Mouse (Mus musculus): ENCODE data around the gene Tmem9b. TPM values are rescaled to one million over a fixed set of nuclear protein-coding genes. Genes with fewer than 3 reads are reported as not detected.

Tmem9b gene
- 10 to 100 TPM; 67.3 to 71.1 TPM for total RNA-seq (2021)

DNA sequence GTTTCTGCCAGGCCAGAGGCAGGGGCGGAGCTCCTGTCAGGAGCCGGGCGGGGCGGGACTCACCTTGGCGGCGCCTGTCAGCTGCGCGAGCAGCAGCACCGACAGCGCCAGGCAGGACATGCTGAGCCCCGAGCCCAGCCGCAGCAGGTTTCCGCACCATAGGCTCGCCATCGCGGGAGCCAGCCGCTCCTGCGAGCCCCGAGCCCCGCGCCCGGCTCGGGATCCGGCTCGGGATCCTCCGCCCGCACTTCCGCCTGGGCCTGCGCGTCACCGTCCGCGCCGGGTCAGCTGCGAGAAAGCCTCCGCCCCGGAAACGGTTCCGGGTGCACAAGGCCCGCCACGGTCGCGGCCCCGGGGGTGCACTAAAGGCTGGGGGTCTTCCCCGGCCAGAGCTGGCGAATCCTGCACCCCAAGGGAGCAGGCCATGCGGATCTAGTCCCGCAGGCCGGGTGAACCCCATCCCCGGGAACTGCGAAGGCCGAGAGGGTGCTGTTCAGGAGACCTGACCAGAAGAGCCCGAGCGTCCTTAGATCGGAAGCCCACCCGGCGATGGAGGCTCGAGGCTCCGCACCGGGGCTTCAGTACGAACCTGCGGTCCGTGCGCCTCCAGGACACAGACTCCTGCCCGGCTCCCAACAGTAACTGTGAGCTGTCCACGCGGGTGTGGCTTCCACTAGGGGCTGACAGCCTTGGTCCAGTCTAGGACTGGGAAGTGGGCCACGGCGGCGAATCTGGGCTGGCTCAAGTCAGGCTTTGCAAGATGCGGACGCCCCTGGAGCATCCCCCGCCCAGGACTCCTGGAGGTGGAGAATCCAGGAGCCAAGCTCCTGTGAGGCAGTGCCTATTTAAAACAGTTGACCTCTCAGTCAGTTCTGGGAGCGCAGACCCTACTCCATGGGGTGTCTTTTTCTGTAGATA lies at the start of gene Tmem9b:
Gene Tmem9b, minus strand, starts transcription at position 868 of the 918 bp plus-strand sequence.
- DNase-seq (ENCODE audit: extremely low spot score in 1 of 2, low spot score in 2 of 2): peak; percentile 65 to 91
- intact Hi-C loops (cut with DNase I): no loop called here

DNA sequence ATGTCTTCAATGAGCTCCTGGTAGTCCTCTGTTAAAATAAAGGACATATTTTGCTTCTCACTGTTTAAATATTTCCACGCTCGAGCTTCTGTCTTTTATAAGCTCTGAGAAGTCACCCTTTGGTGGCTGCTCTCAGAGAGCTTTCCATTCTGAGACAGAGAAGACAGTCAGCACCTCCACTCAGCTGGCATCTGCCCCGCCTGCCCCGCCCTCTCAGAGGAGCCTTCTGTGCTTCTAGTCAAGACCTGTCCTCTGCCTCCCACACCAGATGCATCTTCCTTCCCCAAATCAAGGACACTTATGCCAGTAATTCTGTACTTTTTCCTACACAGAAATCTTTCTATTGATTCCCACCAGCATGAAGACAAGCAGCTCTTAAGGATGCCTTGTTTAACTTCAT lies 48.0 kb upstream of the Tmem9b start:
- no peak for DNase-seq (ENCODE audit: extremely low spot score in 1 of 2, low spot score in 2 of 2)
- intact Hi-C loops (cut with DNase I): no loop called here

DNA sequence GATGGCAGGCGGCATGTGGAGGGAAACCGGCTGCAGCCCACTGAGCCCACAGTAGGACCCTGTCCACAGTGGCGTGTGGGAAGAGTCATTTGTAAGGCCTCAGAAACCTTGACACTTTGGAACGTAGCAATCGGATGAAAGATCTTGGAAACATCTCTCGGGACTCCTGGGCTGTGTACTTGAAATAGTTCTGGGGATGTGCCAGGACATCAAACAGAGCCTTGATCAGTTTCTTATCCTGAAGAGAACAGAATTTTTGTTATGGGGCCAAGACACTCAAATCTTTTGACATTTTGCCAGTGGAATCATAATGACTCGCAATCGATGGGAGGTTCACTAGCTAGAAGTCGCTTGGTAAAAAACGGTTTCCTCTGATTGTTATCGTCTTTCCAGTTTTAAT lies 46.5 kb upstream of the Tmem9b start:
- intact Hi-C loops (cut with DNase I): no loop called here

DNA sequence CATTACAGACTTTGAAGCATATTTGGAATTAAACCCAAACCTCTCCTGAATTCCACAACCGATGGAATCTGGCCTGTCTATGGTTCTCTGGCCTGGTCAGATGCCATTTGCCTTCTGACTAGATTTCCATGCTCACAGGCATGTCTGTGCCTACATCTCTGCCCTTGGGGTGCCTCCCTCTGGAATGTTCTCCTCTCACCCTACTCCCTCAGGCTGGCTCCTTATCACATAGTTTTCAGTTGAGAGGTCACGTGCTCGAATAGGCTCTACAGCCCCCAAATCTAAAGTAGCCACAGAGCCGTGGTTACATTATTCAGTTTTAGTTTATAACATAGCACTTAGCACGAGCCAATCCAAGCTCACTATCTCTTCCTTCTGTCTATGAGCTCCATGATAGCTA lies 42.9 kb upstream of the Tmem9b start:
- intact Hi-C loops (cut with DNase I): no loop called here
- no peak for DNase-seq (ENCODE audit: extremely low spot score in 1 of 2, low spot score in 2 of 2)

More for the DNA sequence above, 46.5 kb upstream of the Tmem9b start:
- DNase-seq (ENCODE audit: extremely low spot score in 1 of 2, low spot score in 2 of 2): no peak

DNA sequence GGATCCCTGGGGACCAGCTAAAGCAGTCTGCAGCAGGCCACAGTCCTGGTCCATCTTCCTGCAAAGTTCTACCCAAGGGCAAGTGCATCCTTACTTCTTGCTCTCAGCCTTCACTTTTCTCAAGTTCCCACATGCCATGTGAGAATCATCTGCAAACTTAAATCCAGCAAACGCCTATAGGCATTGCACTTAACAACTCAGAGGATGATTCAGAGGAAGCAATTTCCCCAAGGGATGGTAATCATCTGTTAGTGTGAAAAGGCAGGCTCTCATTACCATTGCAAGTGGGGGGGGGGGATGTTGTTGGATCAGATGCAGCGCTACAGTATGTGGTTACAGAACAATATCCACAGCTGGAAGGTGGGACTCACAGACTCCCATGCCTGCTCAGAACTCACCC lies 41.9 kb upstream of the Tmem9b start:
- intact Hi-C loops (cut with DNase I): loop anchor here (5.0 kb wide), 1 partner anchor 73 kb away; the partner anchor contains the start of gene Scube2
- no peak for DNase-seq (ENCODE audit: extremely low spot score in 1 of 2, low spot score in 2 of 2)

DNA sequence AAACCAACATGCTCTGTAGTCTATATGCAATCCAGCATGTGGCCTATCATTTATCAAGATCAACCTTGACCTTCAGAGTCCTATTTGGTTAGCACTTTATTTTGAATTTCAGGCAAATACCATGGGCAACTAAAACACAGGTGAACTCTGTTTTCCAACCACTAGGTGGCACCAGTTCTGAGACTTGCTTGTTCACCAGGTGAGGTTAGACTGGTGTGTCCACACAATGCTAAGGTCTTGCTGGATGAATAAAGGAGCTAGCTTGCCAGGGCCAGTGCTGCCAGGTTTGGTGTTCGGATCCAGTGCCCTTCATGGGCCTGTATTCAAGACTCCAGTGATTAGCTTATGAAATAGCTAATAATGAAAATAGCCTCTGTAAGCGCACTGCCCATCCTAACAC lies 40.1 kb upstream of the Tmem9b start:
- intact Hi-C loops (cut with DNase I): loop anchor here (5.0 kb wide), 1 partner anchor 75 kb away; the partner anchor contains the start of gene Scube2
- peak in 1 of 2 experiments; percentile 46 for DNase-seq (ENCODE audit: extremely low spot score in 1 of 2, low spot score in 2 of 2)

DNA sequence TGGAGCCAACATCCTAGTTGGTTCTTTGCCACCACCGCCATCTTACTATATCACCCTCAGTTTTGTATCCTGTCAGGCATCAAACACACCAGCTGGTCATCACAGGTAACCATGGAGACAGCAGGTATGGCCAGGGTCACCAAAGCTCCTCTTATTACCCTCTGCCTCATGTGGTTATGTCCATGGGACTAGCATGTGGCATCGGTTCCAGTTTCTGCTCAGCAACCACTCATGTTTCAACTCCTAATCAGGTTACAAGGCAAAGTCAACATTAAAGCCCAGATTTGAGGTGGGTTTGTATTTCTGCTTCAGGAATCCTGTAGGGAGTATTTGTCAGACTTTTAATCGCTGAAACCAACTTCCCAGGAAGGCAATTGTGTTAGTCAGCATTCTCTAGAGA lies 38.1 kb upstream of the Tmem9b start:
- DNase-seq (ENCODE audit: extremely low spot score in 1 of 2, low spot score in 2 of 2): no peak
- intact Hi-C loops (cut with DNase I): loop anchor here (5.0 kb wide), 1 partner anchor 76 kb away; the partner anchor contains the start of gene Scube2

DNA sequence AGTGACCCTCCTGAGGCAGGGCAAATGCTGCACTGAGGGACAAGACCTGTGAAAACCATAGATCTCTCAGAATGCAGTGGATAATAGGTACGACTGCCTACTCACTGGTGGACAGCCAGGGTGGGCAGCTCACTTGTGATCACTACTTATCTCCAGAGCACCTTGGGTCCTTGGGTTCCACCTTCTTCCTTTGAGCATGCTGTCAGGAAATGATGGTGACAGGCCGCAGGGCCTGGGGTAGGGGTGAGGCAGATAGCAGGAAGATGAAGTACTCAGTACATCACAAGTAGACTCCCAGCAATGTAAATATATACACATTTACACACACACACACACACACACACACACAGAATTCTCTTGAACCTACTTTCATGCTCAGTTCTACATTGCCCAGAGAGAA lies 35.2 kb upstream of the Tmem9b start:
- intact Hi-C loops (cut with DNase I): no loop called here
- no peak for DNase-seq (ENCODE audit: extremely low spot score in 1 of 2, low spot score in 2 of 2)

DNA sequence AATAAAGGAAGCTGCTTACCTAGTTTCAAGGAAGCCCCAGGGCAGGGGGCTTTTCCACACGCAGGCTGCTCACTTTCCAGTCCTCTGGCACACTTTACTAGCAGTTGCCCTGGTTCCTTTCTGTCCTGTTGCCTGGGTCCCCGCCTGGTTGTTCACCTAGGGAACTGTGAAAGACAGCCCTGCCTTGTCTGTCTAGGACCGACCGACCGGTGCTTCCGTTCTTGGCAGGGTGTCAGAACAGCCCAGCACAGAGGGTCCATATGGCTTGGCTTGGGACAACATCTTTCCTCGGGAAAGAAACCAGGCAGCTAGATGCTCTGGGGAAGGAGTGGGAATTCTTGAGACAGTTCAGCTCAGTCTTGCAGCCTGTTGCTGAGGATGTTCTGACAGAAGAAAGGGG lies 30.6 kb upstream of the Tmem9b start:
- DNase-seq (ENCODE audit: extremely low spot score in 1 of 2, low spot score in 2 of 2): peak in 1 of 2 experiments; percentile 38
- intact Hi-C loops (cut with DNase I): no loop called here

DNA sequence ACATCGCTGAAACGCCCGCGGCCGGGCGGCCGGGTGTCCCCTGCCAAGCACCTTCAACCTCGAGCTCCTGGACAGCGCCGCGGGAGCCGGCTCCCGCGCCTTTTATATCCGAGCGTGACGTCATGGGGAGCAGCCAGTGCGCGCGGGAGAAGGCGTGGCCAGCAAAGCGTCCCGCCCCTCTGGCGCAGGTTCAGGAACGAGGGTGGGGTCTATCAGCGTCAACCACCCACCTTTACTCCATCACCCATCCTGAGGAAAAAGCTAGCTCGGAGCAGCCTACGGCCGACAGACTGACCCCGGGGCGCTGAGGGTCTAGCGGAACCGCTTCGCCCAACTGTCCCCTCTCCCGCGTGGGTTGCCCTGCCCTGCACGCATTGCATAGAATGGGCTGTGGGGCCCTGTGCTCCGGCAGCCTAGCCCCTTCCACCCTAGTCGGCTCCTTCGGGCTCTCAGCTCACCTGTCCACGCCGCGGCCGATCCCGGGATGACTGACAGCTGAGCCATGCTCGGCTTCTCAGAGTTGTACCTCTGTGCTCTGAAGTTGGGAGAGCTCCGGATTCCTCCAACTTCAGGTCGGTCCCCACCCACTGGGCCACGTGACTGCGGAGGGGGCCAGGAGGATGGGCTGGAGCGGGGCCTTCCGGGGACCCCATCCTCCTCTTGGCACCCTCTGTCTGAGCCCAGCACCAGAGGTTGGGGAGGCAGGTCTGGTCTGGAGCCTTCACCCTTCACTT lies 29.0 kb upstream of the Tmem9b start, which contains the start of gene Nrip3:
Gene Nrip3, minus strand, starts transcription at position 556 of the 734 bp plus-strand sequence.
- intact Hi-C loops (cut with DNase I): no loop called here
- peak; percentile 75 to 90 for DNase-seq (ENCODE audit: extremely low spot score in 1 of 2, low spot score in 2 of 2)

DNA sequence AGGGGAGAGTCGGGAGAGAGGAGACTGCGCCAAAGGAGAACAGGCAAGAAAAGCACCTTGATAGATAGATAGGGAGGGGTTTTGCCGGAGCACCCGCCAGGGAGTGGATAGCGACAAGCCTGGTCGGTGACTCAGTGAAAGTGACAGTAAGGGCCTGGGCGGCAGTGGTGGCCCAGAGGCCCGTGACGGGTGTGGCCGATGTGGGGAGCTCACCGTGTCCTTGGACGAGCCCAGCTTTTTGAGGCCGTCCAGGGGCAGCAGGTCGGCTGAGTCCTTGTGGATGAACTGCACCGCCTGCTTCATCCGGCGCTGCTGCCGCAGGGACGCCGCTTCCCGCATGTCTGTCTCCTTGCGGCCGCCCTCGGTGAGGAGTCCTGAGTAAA lies 28.4 kb upstream of the Tmem9b start:
- intact Hi-C loops (cut with DNase I): no loop called here
- no peak for DNase-seq (ENCODE audit: extremely low spot score in 1 of 2, low spot score in 2 of 2)

DNA sequence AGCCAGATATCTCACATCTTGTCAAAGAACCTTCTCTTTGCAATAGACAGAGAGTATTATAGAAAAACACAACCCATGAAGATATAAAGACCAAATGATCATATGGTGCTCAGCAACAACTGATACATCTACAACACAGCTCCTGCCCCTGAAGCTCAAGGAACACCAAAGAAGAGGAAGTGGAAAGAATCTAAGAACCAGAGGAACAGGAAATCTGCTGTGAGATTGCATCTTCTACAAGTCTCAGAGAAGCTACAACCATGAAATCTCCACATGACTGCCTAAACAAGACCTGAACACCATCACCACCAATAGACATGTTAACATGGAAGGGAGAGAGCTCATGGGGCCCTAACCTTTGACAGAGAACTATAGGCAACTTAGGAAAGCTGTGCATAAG lies 19.6 kb upstream of the Tmem9b start:
- no peak for DNase-seq (ENCODE audit: extremely low spot score in 1 of 2, low spot score in 2 of 2)
- intact Hi-C loops (cut with DNase I): no loop called here

DNA sequence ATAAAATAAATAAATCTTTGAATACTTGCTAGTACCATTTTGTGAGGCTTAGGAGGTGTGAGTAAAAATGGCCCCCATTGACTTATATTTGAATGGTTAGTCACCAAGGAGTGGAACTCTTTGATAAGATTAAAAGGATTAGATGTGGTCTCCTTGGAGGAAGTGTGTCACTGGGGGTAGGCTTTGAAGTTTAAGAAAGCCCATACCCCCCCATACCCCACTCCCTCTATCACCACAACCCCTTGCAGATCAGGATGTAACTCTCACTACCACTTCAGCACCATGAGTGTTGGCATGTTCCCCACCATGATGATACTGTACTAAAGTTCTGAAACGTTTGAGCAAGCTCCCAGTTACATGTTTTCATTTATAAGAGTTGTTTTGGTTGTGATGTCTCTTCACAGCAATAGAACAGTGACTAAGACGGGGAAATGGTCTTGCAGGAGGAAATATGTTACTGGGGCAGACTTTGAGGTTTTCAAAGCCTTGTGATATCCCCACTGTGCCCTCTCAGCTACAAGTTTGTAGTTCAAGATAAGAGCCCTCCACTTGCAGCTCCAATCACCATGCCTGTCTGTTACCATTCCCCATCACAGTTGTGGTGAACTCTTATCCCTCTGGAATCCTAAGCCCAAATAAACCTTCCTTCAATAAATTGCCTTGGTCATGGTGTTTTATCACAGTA lies 16.2 kb upstream of the Tmem9b start:
- no peak for DNase-seq (ENCODE audit: extremely low spot score in 1 of 2, low spot score in 2 of 2)
- intact Hi-C loops (cut with DNase I): no loop called here

DNA sequence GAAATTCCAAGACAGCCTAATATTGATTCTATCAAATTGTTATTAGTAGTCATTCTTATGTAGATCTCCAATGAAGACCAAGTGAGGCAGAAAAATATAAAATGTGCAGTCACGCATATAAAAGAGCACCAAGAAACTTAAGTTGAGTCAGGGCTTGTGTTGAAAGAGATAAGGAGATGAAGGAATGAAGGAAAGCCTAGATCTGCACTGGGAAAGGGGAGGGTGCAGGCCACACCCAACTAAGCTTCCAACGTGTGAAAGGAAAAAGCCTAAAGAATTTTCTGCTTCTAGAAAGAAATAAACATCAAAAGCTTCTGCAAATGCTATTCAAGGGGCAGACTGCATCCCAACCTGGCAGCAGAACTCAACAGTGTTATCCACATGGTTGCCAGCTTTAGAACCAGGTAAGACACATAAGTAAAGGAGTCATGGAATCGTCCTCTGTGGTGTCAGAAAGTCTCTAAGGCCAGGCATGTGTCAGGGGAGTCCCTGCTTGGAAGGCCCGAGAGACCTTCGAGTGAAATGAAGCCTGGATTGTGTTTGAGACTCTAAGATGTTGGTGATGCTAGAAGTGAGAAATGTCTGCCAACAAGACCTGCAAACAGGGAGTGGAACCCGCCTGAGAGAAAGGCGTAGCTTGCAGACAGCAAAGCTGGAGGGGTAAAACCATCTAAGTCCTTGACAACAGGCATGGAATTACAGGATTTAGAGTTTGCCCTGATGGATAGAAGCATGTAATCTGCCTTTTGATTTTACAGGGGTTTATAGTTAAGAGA lies 15.1 kb upstream of the Tmem9b start:
- no peak for DNase-seq (ENCODE audit: extremely low spot score in 1 of 2, low spot score in 2 of 2)
- intact Hi-C loops (cut with DNase I): no loop called here

DNA sequence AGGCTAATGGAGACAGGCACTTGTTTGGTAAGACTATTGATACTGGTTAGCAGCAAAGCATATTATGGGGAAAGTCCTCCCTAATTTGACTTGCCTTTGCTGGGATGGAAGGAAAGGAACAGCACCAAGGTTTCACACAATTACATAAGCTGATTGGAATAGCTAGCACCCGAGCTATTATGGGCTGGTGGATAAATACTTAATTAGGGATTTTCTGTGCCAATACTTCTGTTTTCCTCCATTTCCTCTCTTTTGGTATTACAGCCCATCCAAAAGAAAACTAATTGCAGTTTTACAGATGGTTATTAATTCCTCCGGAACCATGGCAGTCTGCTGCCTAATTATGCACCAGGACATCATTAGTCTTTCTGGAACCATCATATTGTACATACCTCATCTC lies 11.3 kb upstream of the Tmem9b start:
- DNase-seq (ENCODE audit: extremely low spot score in 1 of 2, low spot score in 2 of 2): no peak
- intact Hi-C loops (cut with DNase I): no loop called here

DNA sequence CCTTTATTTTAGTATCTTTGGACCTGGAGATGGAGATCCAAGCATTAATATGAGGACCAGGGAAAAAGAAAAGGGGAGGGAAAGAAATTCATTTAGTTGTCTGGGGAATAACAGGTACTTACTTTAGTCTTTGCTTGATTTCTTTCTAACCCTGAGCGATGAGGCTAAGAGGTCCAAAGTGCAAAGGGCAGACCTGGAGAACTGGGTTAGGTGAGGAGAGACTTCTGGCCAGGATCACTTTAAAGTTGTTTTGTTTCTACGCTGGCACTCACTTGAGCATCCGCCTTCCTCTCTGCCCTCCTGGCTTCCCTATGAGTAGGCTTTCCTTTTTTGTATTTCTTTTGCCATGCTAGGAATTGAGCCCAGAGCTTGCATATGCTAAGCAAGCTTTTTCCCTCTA lies 3.6 kb upstream of the Tmem9b start:
- no peak for DNase-seq (ENCODE audit: extremely low spot score in 1 of 2, low spot score in 2 of 2)
- intact Hi-C loops (cut with DNase I): no loop called here

DNA sequence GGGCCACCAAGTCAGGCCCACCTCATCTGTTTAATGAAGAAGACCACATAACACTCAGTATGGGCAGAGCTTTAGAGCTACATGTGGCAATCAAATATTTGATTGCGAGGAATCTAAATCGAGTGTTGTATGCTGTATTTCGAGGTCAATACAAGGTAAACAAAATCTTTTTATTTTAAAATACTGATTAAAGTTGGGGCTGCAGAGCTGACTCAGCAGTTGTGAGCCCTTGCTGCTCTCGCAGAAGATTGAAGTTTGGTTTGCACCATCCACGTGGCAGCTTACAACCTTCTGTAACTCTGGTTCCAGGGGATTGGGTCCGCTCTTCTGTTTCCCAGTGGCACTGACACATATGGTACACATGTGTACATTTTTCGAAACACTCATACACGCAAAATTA lies 1.4 kb upstream of the Tmem9b start:
- no peak for DNase-seq (ENCODE audit: extremely low spot score in 1 of 2, low spot score in 2 of 2)
- intact Hi-C loops (cut with DNase I): no loop called here

DNA sequence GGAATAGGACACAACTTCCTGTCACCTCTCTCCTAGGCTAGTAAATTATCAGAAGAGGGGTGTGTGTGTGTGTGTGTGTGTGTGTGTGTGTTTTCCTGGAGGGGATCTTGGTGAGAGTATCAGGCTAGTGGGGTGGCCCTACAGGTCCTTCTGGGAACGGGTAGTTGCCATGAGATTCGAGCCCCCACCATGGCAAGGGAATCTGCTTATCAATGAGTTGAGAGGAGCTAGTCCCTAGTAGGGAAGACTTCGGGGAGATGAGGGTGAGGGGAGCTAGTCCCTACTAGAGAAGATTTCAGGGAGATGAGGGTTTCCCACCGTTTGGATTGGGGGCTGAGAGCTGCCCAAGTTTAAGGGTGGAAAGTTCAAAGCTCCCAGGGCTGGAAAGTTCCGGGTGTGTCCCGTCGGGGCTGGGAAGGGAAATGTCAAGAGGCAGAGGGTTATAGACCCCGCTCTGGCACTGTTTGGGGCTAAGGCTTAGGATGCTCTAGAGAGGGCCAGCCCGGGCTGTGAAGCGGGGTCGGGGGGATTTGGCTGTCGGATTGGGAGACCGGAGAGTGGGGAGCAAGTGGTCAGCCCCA lies 1.2 kb downstream of the Tmem9b start:
- intact Hi-C loops (cut with DNase I): no loop called here

More for the DNA sequence above, 1.2 kb downstream of the Tmem9b start:
- DNase-seq (ENCODE audit: extremely low spot score in 1 of 2, low spot score in 2 of 2): no peak

Measured in left cerebral cortex, postnatal 10 days (tissue).